Mouse (Mus musculus): Measurements from ENCODE around the gene Aspm. TPM values are rescaled to one million over a fixed set of nuclear protein-coding genes. Genes with fewer than 3 reads are reported as not detected.
A peak's percentile ranks its signal among the peaks of the same experiment; 100 is the strongest.
"Not testable (repeated sequence)": the region's sequence is repeated elsewhere in the genome, so short reads cannot be mapped to it uniquely, and the experiment has no call there.

The Aspm gene
- 14.8 and 16.3 TPM in 2 replicates for polyA plus RNA-seq (2014; fragmentation: Nextera tagmentation; extraction: Ambion mirVana)

DNA sequence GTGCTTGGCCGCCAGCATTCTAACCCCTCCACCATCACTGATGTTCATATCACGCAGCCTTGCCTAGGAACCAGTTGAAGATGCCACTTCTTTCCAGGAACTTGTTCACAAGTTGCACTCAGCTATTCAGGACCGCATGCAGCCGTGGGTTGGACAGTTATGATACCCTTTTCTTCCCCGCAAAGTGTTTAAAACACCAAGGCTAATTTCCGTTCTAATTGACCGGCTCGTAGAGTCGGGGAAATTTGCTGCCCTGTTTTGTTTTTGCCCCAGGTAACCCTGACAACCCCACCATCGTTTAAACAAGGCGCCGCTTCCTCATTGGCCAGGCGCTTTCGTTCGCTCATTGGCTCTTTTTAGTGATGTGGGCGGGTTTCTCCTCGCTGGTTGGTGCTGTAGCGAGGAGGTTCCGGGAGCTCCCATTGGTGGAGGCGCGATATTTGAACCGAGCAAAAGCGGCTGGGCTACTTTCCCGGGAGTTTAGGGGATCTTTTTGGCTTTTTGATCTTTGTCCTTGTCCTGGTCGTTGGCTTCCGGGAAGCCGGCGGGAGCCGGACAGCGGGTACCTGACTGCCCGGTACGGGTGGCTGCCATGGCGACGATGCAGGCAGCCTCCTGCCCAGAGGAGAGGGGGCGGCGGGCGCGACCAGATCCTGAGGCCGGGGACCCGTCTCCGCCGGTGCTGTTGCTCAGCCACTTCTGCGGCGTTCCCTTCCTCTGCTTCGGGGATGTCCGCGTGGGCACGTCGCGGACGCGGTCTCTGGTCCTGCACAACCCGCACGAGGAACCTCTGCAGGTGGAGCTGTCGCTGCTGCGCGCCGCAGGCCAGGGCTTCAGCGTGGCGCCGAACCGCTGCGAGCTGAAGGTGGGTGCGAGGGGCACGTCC lies at the start of gene Aspm:
Gene Aspm, plus strand, starts transcription at position 433 of the 886 bp plus-strand sequence.
- peak within 1 kb of the TSS; percentile 76 for H3K9ac ChIP-seq (ENCODE audit: low read depth, low read length)
- DNase-seq (ENCODE audit: low spot score) (peak; percentile 98), ATAC-seq (ENCODE audit: low read depth) (peak; percentile 99)
- H3K27me3 ChIP-seq (replicated peaks; ENCODE audit: control insufficient read depth, insufficient read depth, low read length), result no peaks in the 10 kb centered on the region
- H3K4me3 ChIP-seq (ENCODE audit: low read depth, low read length), result peak within 1 kb of the TSS; percentile 83
- H3K4me1 ChIP-seq (ENCODE audit: control insufficient read depth, insufficient read depth, low read length), result peaks cover 8% of the 10 kb centered on the region
- H3K27ac ChIP-seq (replicated peaks; ENCODE audit: low read depth, low read length), result peak within 1 kb of the TSS; percentile 8; the same call in 1 of the 2 replicates
- under 1% methylated on average over 51 of the region's 65 CpGs for WGBS
- H3K9me3 ChIP-seq (ENCODE audit: control insufficient read depth, low read length), result no peaks in the 10 kb centered on the region
- peaks cover 16% of the 10 kb centered on the region; the same call in 1 of the 2 replicates for H3K36me3 ChIP-seq (ENCODE audit: control insufficient read depth, insufficient read depth, low read length)
- peak within 1 kb of the TSS; percentile 89 for H3K4me2 ChIP-seq (ENCODE audit: low read depth, low read length)

DNA sequence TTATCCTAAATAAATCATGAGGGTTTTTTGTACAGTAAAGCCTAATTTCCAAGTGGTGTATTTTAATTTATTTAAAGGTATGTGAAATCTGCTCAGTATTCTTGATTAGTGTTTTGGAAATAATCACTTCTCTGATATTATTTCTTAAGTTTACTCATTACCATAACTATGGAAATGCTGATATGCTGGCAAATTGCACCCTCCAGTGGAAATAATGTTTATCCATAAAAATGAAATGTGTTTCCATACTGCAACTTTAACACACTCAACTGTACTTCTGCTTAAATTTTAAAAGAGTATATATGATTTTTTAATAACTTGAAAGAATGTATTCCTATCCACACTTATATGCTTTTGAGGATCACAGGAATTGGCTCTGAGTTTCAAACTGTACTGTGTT lies 48.8 kb upstream of the Aspm start:
- no peak overlapping the region for H3K9ac ChIP-seq (ENCODE audit: low read depth, low read length)
- H3K27ac ChIP-seq (replicated peaks; ENCODE audit: low read depth, low read length), result no peak overlapping the region
- H3K4me2 ChIP-seq (ENCODE audit: low read depth, low read length), result no peak overlapping the region
- no peaks in the 10 kb centered on the region for H3K36me3 ChIP-seq (ENCODE audit: control insufficient read depth, insufficient read depth, low read length)
- DNase-seq (ENCODE audit: low spot score), result no peak
- no peaks in the 10 kb centered on the region for H3K9me3 ChIP-seq (ENCODE audit: control insufficient read depth, low read length)
- H3K27me3 ChIP-seq (replicated peaks; ENCODE audit: control insufficient read depth, insufficient read depth, low read length), result no peaks in the 10 kb centered on the region
- no peaks in the 10 kb centered on the region for H3K4me1 ChIP-seq (ENCODE audit: control insufficient read depth, insufficient read depth, low read length)
- ATAC-seq (ENCODE audit: low read depth), result no peak
- H3K4me3 ChIP-seq (ENCODE audit: low read depth, low read length), result no peak overlapping the region

DNA sequence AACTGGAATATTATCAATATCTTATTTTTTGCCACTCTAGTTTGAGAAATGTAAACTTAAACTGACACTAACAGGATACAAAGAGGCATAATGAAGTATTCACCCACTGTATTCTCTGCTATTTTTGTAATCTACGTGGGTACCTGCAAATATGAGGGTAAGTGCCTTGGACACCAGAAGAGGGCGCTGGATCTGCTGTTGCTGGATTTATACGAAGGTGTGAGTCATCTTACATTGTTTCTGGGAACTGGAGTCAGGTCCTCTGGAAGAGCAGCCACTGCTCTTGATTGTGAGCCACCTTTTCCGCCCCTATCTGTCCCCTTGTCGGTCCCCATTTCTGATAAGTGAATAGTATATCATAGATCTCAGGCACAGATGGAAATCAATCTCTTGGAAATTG lies 46.9 kb upstream of the Aspm start:
- no peaks in the 10 kb centered on the region for H3K36me3 ChIP-seq (ENCODE audit: control insufficient read depth, insufficient read depth, low read length)
- H3K9ac ChIP-seq (ENCODE audit: low read depth, low read length), result no peak overlapping the region
- H3K9me3 ChIP-seq (ENCODE audit: control insufficient read depth, low read length), result no peaks in the 10 kb centered on the region
- no peaks in the 10 kb centered on the region for H3K4me1 ChIP-seq (ENCODE audit: control insufficient read depth, insufficient read depth, low read length)
- no peak overlapping the region for H3K27ac ChIP-seq (replicated peaks; ENCODE audit: low read depth, low read length)
- no peak for DNase-seq (ENCODE audit: low spot score)
- H3K27me3 ChIP-seq (replicated peaks; ENCODE audit: control insufficient read depth, insufficient read depth, low read length), result no peaks in the 10 kb centered on the region
- ATAC-seq (ENCODE audit: low read depth), result no peak
- H3K4me2 ChIP-seq (ENCODE audit: low read depth, low read length), result no peak overlapping the region
- 58% methylated on average over 5 of the region's 5 CpGs for WGBS
- H3K4me3 ChIP-seq (ENCODE audit: low read depth, low read length), result no peak overlapping the region

GRCm38 (mm10) chr1:139412365-139412764 lies 42.2 kb upstream of the Aspm start:
- not testable (repeated sequence) for DNase-seq (ENCODE audit: low spot score); H3K27ac ChIP-seq (replicated peaks; ENCODE audit: low read depth, low read length); H3K4me3 ChIP-seq (ENCODE audit: low read depth, low read length); H3K4me2 ChIP-seq (ENCODE audit: low read depth, low read length); H3K27me3 ChIP-seq (replicated peaks; ENCODE audit: control insufficient read depth, insufficient read depth, low read length); H3K4me1 ChIP-seq (ENCODE audit: control insufficient read depth, insufficient read depth, low read length); H3K9me3 ChIP-seq (ENCODE audit: control insufficient read depth, low read length); H3K9ac ChIP-seq (ENCODE audit: low read depth, low read length); ATAC-seq (ENCODE audit: low read depth); H3K36me3 ChIP-seq (ENCODE audit: control insufficient read depth, insufficient read depth, low read length)
- 74% methylated on average over 2 of the region's 2 CpGs for WGBS

DNA sequence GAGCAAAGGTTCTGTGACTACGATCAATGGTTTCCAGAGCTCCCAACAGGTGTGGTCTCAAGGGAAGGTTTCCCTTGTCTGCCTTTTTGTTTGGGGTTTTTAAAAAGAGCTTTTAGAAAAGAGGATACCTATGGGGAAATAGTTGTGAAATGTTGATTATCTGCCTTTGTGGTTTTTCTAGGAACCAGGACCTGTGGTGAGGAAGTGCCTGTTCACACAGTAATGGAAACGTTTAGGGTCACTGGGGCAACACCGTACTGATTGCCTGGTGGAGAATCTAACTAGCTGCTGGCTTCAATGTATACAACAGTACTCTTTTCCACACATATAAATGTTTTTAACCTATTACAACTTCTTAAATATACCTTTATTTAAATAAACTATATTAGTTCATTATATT lies 41.1 kb upstream of the Aspm start:
- no peak overlapping the region for H3K4me2 ChIP-seq (ENCODE audit: low read depth, low read length)
- H3K4me3 ChIP-seq (ENCODE audit: low read depth, low read length), result no peak overlapping the region
- H3K27ac ChIP-seq (replicated peaks; ENCODE audit: low read depth, low read length), result no peak overlapping the region
- no peaks in the 10 kb centered on the region for H3K36me3 ChIP-seq (ENCODE audit: control insufficient read depth, insufficient read depth, low read length)
- H3K9ac ChIP-seq (ENCODE audit: low read depth, low read length), result no peak overlapping the region
- whole genome bisulfite sequencing, result 75% methylated on average over 3 of the region's 3 CpGs
- no peaks in the 10 kb centered on the region for H3K4me1 ChIP-seq (ENCODE audit: control insufficient read depth, insufficient read depth, low read length)
- ATAC-seq (ENCODE audit: low read depth), result no peak
- no peak for DNase-seq (ENCODE audit: low spot score)
- H3K27me3 ChIP-seq (replicated peaks; ENCODE audit: control insufficient read depth, insufficient read depth, low read length), result no peaks in the 10 kb centered on the region
- H3K9me3 ChIP-seq (ENCODE audit: control insufficient read depth, low read length), result no peaks in the 10 kb centered on the region

DNA sequence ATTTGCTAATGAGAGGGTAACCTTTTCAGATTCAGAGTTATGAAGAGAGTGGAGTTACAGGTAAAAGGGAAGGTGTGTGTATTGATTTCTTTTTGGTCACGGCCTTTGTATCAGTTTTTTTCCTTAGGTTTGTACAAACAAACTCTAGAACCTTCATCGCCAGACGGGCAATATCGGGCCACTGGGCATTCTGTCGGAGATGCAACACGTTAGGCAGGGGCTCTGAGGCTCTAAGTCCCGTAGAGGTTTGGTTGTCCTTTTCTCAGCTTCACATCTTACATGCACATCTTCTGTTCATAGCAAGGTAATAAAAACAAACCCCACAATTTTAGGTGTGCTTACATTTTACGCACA lies 33.1 kb upstream of the Aspm start:
- no peaks in the 10 kb centered on the region for H3K9me3 ChIP-seq (ENCODE audit: control insufficient read depth, low read length)
- peak overlapping the region; percentile 69 for H3K4me2 ChIP-seq (ENCODE audit: low read depth, low read length)
- peak overlapping the region; percentile 80 for H3K4me3 ChIP-seq (ENCODE audit: low read depth, low read length)
- ATAC-seq (ENCODE audit: low read depth) (peak; percentile 7; the same call in 1 of the 2 replicates), DNase-seq (ENCODE audit: low spot score) (no peak)
- peak overlapping the region; percentile 84; the same call in 1 of the 2 replicates for H3K27ac ChIP-seq (replicated peaks; ENCODE audit: low read depth, low read length)
- no peaks in the 10 kb centered on the region for H3K27me3 ChIP-seq (replicated peaks; ENCODE audit: control insufficient read depth, insufficient read depth, low read length)
- WGBS, result 7% methylated on average over 8 of the region's 8 CpGs
- 0 out of 2 replicates have a peak, but pooled peaks cover 5% of the 10 kb centered on the region for H3K36me3 ChIP-seq (ENCODE audit: control insufficient read depth, insufficient read depth, low read length)
- peak overlapping the region; percentile 96 for H3K9ac ChIP-seq (ENCODE audit: low read depth, low read length)
- peaks cover 25% of the 10 kb centered on the region for H3K4me1 ChIP-seq (ENCODE audit: control insufficient read depth, insufficient read depth, low read length)

DNA sequence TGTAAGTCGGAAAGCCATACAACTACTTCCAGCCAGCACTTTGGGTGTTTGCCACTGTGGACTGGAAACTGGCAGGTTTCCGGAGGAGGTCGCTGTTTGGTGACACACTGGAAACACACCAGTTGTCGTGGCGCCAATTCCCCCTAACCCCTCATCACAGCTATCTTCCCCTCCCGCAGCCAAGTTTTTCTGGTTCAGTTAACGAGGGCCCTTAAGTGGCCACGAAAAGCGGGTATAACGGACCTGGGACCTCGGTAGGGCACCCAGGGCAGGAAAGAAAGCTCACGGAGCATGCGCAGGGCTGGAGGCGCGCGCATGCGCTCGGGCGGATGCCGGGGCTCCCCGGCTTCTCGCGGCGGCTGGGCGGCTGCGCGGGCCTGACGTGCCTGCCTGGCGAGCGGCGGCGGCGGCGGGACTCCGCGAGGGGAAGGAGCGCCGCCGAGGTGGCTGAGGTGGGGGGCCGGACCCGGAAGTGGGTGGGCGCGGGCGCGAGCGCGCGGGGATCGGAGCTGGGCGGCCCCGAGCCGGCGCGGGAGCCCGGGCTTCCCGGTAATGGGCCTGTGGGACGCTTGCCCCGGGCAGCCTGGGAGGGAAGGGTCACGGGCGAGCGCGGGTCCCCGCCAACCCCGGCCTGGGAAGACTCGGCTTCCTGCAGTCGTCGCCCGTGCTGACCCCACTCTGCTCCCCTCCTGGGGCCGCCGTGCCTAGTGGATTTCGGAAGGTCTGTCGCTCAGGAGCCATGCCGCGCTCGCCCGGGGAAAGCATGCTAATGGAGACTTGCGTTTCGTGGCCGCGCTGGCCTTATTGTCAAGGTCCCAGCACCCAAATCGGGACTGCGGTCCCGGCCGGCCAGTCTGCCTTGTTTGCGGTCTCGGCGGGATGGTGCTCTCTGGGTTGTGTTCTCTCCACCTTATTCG lies 32.4 kb upstream of the Aspm start, which contains the start of gene Zbtb41:
Gene Zbtb41, plus strand, starts transcription at position 414 of the 917 bp plus-strand sequence.
- Histone ChIP-seq H3K4me3 (ENCODE audit: low read depth, low read length) (peak within 1 kb of the TSS; percentile 80), H3K9me3 (ENCODE audit: control insufficient read depth, low read length) (no peaks in the 10 kb centered on the region), H3K9ac (ENCODE audit: low read depth, low read length) (peak within 1 kb of the TSS; percentile 96), H3K36me3 (ENCODE audit: control insufficient read depth, insufficient read depth, low read length) (0 out of 2 replicates have a peak, but pooled peaks cover 8% of the 10 kb centered on the region), H3K4me2 (ENCODE audit: low read depth, low read length) (peak within 1 kb of the TSS; percentile 69), H3K27me3 (replicated peaks; ENCODE audit: control insufficient read depth, insufficient read depth, low read length) (no peaks in the 10 kb centered on the region), H3K4me1 (ENCODE audit: control insufficient read depth, insufficient read depth, low read length) (peaks cover 25% of the 10 kb centered on the region), H3K27ac (replicated peaks; ENCODE audit: low read depth, low read length) (peak within 1 kb of the TSS; percentile 84)
- DNase-seq (ENCODE audit: low spot score), result peak; percentile 94
- ATAC-seq (ENCODE audit: low read depth), result peak; percentile 99
- WGBS, result under 1% methylated on average over 37 of the region's 88 CpGs

DNA sequence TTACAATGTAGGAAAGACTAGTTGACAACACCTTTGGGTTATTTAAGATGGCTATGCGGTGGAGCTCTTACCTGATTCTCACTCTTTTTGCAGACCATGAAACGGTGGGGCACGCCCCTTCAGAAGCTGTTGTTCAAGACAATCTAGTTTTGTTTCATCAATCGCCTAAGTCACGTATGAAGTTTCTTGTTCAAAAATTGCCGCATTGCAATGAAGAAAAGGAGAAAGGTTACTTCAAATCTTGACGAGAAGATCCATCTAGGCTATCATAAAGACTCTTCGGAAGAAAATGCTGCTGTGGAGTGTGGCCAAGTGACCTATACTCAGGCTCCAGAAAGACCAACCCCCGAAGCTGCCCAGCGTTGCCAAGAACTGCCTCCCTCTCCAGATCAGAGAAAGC lies 31.6 kb upstream of the Aspm start:
- H3K27me3 ChIP-seq (replicated peaks; ENCODE audit: control insufficient read depth, insufficient read depth, low read length), result no peaks in the 10 kb centered on the region
- H3K4me3 ChIP-seq (ENCODE audit: low read depth, low read length), result peak overlapping the region; percentile 80
- H3K4me1 ChIP-seq (ENCODE audit: control insufficient read depth, insufficient read depth, low read length), result peaks cover 25% of the 10 kb centered on the region
- peak overlapping the region; percentile 69 for H3K4me2 ChIP-seq (ENCODE audit: low read depth, low read length)
- DNase-seq (ENCODE audit: low spot score) (peak; percentile 56), ATAC-seq (ENCODE audit: low read depth) (no peak)
- WGBS, result 21% methylated on average over 10 of the region's 10 CpGs
- H3K27ac ChIP-seq (replicated peaks; ENCODE audit: low read depth, low read length), result peak overlapping the region; percentile 84
- H3K36me3 ChIP-seq (ENCODE audit: control insufficient read depth, insufficient read depth, low read length), result 0 out of 2 replicates have a peak, but pooled peaks cover 9% of the 10 kb centered on the region
- no peaks in the 10 kb centered on the region for H3K9me3 ChIP-seq (ENCODE audit: control insufficient read depth, low read length)
- peak overlapping the region; percentile 96 for H3K9ac ChIP-seq (ENCODE audit: low read depth, low read length)

Data from embryonic facial prominence, embryonic 14.5 days (tissue).